Mouse (Mus musculus) lung, postnatal 14 days (tissue): Measurements from ENCODE around the gene Pnp.
"Not testable (repeated sequence)": the region's sequence is repeated elsewhere in the genome, so short reads cannot be mapped to it uniquely, and the experiment has no call there.

Source experiments
- DNase-seq: peaks from one replicate; pipeline ENCODE4 v3.0.0; 2021

Gene Pnp

DNA sequence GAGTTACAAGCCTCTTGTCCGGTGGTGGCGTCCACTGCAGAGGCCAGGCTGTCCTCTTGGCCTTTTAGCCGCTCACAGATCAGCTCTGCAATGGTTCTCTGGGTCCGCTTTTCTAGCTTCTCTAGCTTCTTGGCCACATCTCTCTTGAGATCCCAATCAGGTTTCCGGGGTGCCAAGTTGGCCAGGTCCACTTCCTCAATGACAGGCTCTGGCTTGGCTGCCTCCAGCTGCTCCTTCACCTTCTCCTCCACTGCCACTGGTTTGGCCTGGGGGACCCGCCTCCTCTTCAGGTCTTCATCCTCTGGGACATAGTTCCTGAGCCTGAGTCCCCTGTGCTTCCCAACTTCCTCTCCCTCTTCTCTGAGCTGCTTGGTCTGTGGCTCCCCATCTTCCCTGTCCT lies 47.6 kb downstream of the Pnp start:
- DNase-seq: not testable (repeated sequence)

DNA sequence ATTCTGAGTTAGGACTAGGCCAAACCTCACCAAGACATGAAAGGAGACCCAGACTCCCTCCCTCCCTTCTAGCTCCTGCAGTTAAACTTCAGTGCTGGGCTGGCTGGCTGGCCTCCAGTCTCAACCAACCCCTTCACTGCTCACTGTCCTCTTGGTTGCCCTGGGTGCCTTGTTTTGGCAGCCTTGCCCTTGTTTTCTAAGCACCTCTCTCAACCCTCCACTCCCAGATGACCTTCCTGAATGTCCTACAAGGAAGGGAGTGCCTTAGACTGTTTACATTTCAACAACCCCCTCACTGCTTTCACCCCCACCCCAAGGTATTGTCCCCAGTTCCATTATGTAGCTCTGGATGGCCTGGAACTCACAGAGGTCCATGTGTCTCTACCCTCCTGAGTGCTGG lies 48.7 kb downstream of the Pnp start:
- DNase-seq: no peak

- DNase-seq: no peak
Observed at GRCm38 (mm10) chr14:50981207-50981606, 50.3 kb downstream of the Pnp start.

DNA sequence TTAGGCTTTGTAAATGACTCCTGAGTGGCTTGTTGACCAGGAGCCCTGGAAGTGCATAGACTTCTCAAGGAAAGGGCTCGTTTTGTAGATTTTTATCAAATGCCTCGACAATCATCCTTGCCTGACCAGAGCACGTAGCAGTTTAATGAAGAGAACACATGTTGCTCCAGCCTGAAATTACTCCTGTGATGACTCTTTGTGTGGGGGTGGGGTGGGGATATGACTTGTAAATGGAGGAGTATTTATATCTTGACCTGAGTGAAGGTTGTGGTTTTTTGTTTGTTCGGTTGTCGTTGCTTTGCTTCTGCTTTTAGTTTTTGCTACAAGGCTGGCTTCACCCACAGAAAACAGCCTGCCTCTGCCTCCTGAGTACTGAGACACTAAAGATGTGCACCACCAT lies 51.0 kb downstream of the Pnp start:
- no peak for DNase-seq

GRCm38 (mm10) chr14:50987668-50988067 lies 56.8 kb downstream of the Pnp start:
- no peak for DNase-seq

- no peak for DNase-seq
Observed at GRCm38 (mm10) chr14:50991037-50991436, 60.2 kb downstream of the Pnp start.

DNA sequence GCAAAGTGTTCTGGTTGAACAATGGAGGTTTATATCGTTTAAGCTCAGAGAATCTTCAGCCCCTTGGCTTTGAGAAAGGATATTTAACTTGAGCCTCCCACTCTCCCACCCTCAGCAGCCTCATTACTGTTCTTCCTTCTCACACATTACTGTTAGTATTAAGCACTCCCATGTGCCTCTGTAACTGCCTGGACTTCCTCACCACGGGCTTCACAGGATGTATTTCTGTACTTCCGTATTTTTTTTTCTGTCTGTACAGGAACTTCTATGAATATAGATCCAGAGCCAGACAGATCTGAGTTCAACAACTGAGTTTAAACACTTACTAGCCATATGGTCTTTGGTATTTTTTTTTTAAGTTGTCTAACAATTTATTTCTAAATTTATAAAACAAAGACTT lies 66.2 kb downstream of the Pnp start:
- DNase-seq: no peak

- no peak for DNase-seq
Observed at GRCm38 (mm10) chr14:50997999-50998666, 67.3 kb downstream of the Pnp start.

DNA sequence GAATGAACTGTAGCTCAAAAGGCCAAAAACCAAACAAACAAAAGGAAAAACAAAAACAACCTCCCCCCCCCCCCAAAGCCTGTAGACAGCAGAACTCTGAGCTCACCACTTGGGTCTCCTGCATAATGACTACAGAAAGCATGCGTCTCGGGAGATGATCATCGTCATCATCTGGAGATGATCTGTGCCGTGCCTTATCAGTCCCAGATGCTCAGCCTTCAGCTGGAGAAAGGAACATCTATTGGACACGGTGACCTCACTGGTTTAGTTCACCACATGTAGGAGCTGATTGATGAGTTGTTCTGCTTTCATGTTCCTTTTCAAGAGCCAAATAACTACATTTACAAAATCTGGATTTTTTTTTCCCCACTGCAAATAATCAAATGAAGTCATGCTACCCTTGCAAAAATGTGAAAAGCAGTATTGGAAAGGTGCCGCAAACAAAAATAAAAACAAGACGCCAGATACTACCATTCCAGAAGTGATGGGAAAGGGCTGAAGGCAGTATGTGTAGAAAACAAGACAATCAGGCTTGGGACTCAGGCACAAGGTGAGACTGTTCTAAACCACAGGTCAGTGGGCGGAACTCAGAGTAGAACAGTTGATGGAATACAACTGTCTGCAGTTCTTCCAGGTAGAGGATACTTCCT lies 76.4 kb downstream of the Pnp start, which contains the start of gene Rnase10:
Gene Rnase10, plus strand, starts transcription at position 600 of the 650 bp plus-strand sequence.
- DNase-seq: no peak

DNA sequence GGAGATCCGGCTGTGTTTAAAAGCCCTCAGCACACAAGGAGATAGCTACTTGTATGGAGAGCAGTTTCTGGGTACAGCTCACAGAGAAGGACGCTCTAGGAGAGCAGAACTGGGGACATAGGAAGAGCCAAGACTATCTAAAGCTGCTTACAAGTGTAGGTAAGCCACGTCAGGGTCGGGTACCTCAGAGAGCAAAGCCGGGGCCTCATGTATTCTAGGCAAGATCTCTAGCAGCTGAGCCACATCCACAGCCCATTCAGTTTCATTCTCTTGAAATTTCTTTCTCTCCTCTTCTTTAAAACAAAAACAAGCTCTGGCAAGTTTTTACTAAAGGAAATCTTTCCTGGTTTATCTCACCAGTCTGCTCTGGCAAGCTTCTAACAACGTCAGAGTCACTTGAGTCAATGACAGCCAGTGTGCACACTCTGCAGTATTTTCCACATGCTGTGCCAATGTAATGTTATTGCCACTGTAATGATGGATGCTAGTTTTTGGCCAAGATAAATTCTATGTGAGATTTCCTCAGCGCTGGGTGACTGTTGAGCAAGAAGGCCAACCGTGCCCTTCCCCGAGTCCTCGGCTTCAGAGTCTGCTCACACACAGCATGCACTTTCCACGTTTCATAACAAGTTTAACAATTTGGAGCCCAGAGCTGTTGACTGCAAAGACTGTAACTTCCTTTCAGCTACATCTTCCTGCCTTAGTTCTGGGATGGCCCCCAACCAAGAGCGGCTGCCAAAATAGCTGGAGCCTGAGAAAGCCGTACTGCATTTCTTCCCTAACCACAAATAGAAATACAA lies 77.2 kb downstream of the Pnp start:
- peak; percentile 60 for DNase-seq

- DNase-seq: no peak
Observed at GRCm38 (mm10) chr14:51008781-51009180, 77.9 kb downstream of the Pnp start.

- peak; percentile 33 for DNase-seq
Observed at GRCm38 (mm10) chr14:51009572-51009971, 78.7 kb downstream of the Pnp start.

GRCm38 (mm10) chr14:51014724-51015123 lies 83.8 kb downstream of the Pnp start:
- DNase-seq: not testable (repeated sequence)
